Mouse (Mus musculus): ENCODE results near the gene Dus4l.

GRCm38 (mm10) chr12:31667187-31667586, 12.6 kb upstream of the Dus4l start:
- no peak for TF ChIP-seq POLR2A (IDR thresholded peaks at IDR 0.05; ENCODE audit: borderline replicate concordance, control insufficient read depth, low read depth, low read length)
- TF ChIP-seq CTCF (IDR thresholded peaks at IDR 0.05; ENCODE audit: control insufficient read depth, insufficient read depth, low read length): no peak

Measured in bone marrow, adult 2 months (tissue).